Mouse (Mus musculus) erythroblast, embryonic 14.5 days (primary cell): ENCODE results near the gene Snx5.

Experiments
- GATA1 ChIP-seq: IDR thresholded peaks from 2 replicates; pipeline ENCODE4 v1.6.1; 2012; ENCODE audit warnings: low read length, inconsistent platforms, mixed read lengths
- TAL1 ChIP-seq: IDR thresholded peaks from 3 replicates; pipeline ENCODE4 v1.6.1; 2012; ENCODE audit warnings: low read length, inconsistent platforms, mixed read lengths

DNA sequence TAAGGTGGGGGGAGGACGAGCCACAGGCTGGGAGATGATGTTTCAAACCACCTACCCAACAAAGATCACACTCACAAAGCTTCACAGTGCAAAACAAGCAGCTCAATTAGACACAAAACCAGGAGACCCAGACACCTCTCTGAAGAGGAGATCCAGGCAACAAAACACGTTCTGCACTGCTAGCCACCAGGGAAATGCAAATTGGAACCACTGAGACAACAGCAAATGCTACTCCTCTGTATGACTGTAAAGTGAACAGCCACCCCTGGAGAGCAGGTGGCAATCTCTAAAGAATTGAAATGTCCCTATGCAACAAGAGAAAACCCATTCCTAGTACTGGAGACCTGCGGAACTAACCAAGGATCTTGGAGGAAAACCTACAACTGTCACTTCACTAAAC lies 37.2 kb downstream of the Snx5 start:
- TF ChIP-seq GATA1 (no peak), TAL1 (no peak)
